Comparison of ENCODE assay signal across 8 mouse cellular contexts in genomic region chr10:126987183-126988118, GRCm38 (mm10). TPM values are rescaled to one million over a fixed set of nuclear protein-coding genes. Genes with fewer than 3 reads are reported as not detected.
A peak's percentile ranks its signal among the peaks of the same experiment; 100 is the strongest.
DNase-seq lines count a peak whose midpoint lies in the region; ATAC-seq lines count a peak whose summit lies in the region.

No protein-coding gene starts in this region.

- H3K9me3 ChIP-seq in kidney, embryonic 16.5 days (ENCODE audit: low read length) = no peaks in the 10 kb centered on the region
- H3K9me3 ChIP-seq in embryonic facial prominence, embryonic 15.5 days (replicated peaks) = no peaks in the 10 kb centered on the region
- H3K9me3 ChIP-seq in liver, embryonic 16.5 days (replicated peaks; ENCODE audit: control insufficient read depth, low read length) = no peaks in the 10 kb centered on the region

- peak overlapping the region; percentile 41 for H3K9ac ChIP-seq in kidney, embryonic 16.5 days (replicated peaks; ENCODE audit: low read length)
- no peak overlapping the region for H3K9ac ChIP-seq in embryonic facial prominence, embryonic 15.5 days
- no peak overlapping the region for H3K9ac ChIP-seq in liver, embryonic 16.5 days (ENCODE audit: low read depth, low read length)

- peaks cover 78% of the 10 kb centered on the region for H3K4me1 ChIP-seq in kidney, embryonic 16.5 days (ENCODE audit: insufficient read depth, low read length)
- H3K4me1 ChIP-seq in embryonic facial prominence, embryonic 15.5 days = peaks cover 93% of the 10 kb centered on the region
- H3K4me1 ChIP-seq in liver, embryonic 16.5 days (ENCODE audit: control insufficient read depth, low read depth, low read length) = peaks cover 52% of the 10 kb centered on the region

- H3K4me3 ChIP-seq in kidney, embryonic 16.5 days (ENCODE audit: low read length) = peak overlapping the region; percentile 7
- no peak overlapping the region for H3K4me3 ChIP-seq in embryonic facial prominence, embryonic 15.5 days (replicated peaks)
- H3K4me3 ChIP-seq in liver, embryonic 16.5 days (ENCODE audit: low read depth, low read length) = no peak overlapping the region

- ATAC-seq in kidney, embryonic 16.5 days (ENCODE audit: low FRiP score, low TSS enrichment) = no peak
- no peak for ATAC-seq in embryonic facial prominence, embryonic 15.5 days (ENCODE audit: insufficient number of reproducible peaks, low FRiP score, low TSS enrichment, low read depth)
- ATAC-seq in liver, embryonic 16.5 days (ENCODE audit: low read depth) = no peak

- 49% methylated on average over 8 of the region's 8 CpGs for WGBS in kidney, embryonic 16.5 days
- WGBS in embryonic facial prominence, embryonic 15.5 days = 47% methylated on average over 8 of the region's 8 CpGs
- WGBS in liver, embryonic 16.5 days (ENCODE audit: insufficient replicate concordance) = 40% methylated on average over 8 of the region's 8 CpGs

- H3K27me3 ChIP-seq in kidney, embryonic 16.5 days (ENCODE audit: insufficient read depth, low read length) = no peaks in the 10 kb centered on the region
- H3K27me3 ChIP-seq in embryonic facial prominence, embryonic 15.5 days = no peaks in the 10 kb centered on the region
- H3K27me3 ChIP-seq in liver, embryonic 16.5 days (ENCODE audit: control insufficient read depth, insufficient read depth, low read depth, low read length) = no peaks in the 10 kb centered on the region

- H3K36me3 ChIP-seq in kidney, embryonic 16.5 days (ENCODE audit: insufficient read depth, low read length) = peaks cover 12% of the 10 kb centered on the region
- H3K36me3 ChIP-seq in embryonic facial prominence, embryonic 15.5 days = peaks cover 16% of the 10 kb centered on the region
- peaks cover 6% of the 10 kb centered on the region for H3K36me3 ChIP-seq in liver, embryonic 16.5 days (ENCODE audit: control insufficient read depth, insufficient read depth)

- DNase-seq in adrenal gland, adult (ENCODE audit: inconsistent age in 2 of 2, low spot score in 1 of 2) = peak; percentile 43 to 75
- no peak for DNase-seq in adrenal gland, adult 8-10 months
- no peak for DNase-seq in kidney, postnatal 14 days
- DNase-seq in right cerebral cortex, adult 2 months (ENCODE audit: low spot score in 2 of 2) = no peak
- DNase-seq in T-cell, adult 2 months (ENCODE audit: low spot score) = no peak

- peak overlapping the region; percentile 36 for H3K4me2 ChIP-seq in kidney, embryonic 16.5 days (replicated peaks; ENCODE audit: low read depth, low read length)
- peak overlapping the region; percentile 26 for H3K4me2 ChIP-seq in embryonic facial prominence, embryonic 15.5 days (replicated peaks)
- no peak overlapping the region; the same call in 1 of the 2 replicates for H3K4me2 ChIP-seq in liver, embryonic 16.5 days (ENCODE audit: low read depth, low read length)

- H3K27ac ChIP-seq in kidney, embryonic 16.5 days (ENCODE audit: low read length) = peak overlapping the region; percentile 91
- peak overlapping the region; percentile 79 for H3K27ac ChIP-seq in embryonic facial prominence, embryonic 15.5 days (replicated peaks)
- 0 out of 2 replicates have a peak overlapping the region, but pooled peaks have one; percentile 32 for H3K27ac ChIP-seq in liver, embryonic 16.5 days (ENCODE audit: low read length)

RNA-seq across cellular contexts. Expression of gene Ctdsp2, which starts 8.9 kb away (rescaled TPM):
- 100 to 1,000 TPM; 140 to 170 (median 157) TPM for total RNA-seq in adrenal gland, adult 8-10 months (2022)
- polyA plus RNA-seq in kidney, embryonic 16.5 days (2015; fragmentation: Nextera tagmentation; extraction: Ambion mirVana) = 70.5 and 76.1 TPM in 2 replicates
- polyA plus RNA-seq in embryonic facial prominence, embryonic 15.5 days (2015; fragmentation: Nextera tagmentation; extraction: Ambion mirVana) = 92.5 and 93.9 TPM in 2 replicates
- polyA plus RNA-seq in liver, embryonic 16.5 days (2015; fragmentation: Nextera tagmentation; extraction: Ambion mirVana) = 11.1 and 12.2 TPM in 2 replicates

RNA-seq across cellular contexts. Expression of gene Avil, which starts 13.1 kb away (rescaled TPM):
- 1 to 10 TPM; 1.6 to 2.4 (median 2.0) TPM for total RNA-seq in adrenal gland, adult 8-10 months (2022)
- polyA plus RNA-seq in kidney, embryonic 16.5 days (2015; fragmentation: Nextera tagmentation; extraction: Ambion mirVana) = 0.17 and 0.22 TPM in 2 replicates
- 1.6 and 1.8 TPM in 2 replicates for polyA plus RNA-seq in embryonic facial prominence, embryonic 15.5 days (2015; fragmentation: Nextera tagmentation; extraction: Ambion mirVana)
- 0.09 TPM in 1 of 2 replicates, not detected in the other for polyA plus RNA-seq in liver, embryonic 16.5 days (2015; fragmentation: Nextera tagmentation; extraction: Ambion mirVana)

RNA-seq across cellular contexts. Expression of gene Tsfm, which starts 43.2 kb away (rescaled TPM):
- 10 to 100 TPM; 67.1 to 71.5 (median 68.1) TPM for total RNA-seq in adrenal gland, adult 8-10 months (2022)
- 102 and 103 TPM in 2 replicates for polyA plus RNA-seq in kidney, embryonic 16.5 days (2015; fragmentation: Nextera tagmentation; extraction: Ambion mirVana)
- 68.8 and 75.4 TPM in 2 replicates for polyA plus RNA-seq in embryonic facial prominence, embryonic 15.5 days (2015; fragmentation: Nextera tagmentation; extraction: Ambion mirVana)
- polyA plus RNA-seq in liver, embryonic 16.5 days (2015; fragmentation: Nextera tagmentation; extraction: Ambion mirVana) = 37.1 and 40.1 TPM in 2 replicates

RNA-seq across cellular contexts. Expression of gene Mettl1, which starts 53.8 kb away (rescaled TPM):
- total RNA-seq in adrenal gland, adult 8-10 months (2022) = 10 to 100 TPM; 19.3 to 33.1 (median 26.4) TPM
- 52.8 and 58.2 TPM in 2 replicates for polyA plus RNA-seq in kidney, embryonic 16.5 days (2015; fragmentation: Nextera tagmentation; extraction: Ambion mirVana)
- 55.2 and 61.7 TPM in 2 replicates for polyA plus RNA-seq in embryonic facial prominence, embryonic 15.5 days (2015; fragmentation: Nextera tagmentation; extraction: Ambion mirVana)
- 13.4 and 13.5 TPM in 2 replicates for polyA plus RNA-seq in liver, embryonic 16.5 days (2015; fragmentation: Nextera tagmentation; extraction: Ambion mirVana)

RNA-seq across cellular contexts. Expression of gene Eef1akmt3, which starts 53.9 kb away (rescaled TPM):
- under 1 TPM; 0.12 to 0.66 (median 0.37) TPM for total RNA-seq in adrenal gland, adult 8-10 months (2022)
- 0.76 and 0.94 TPM in 2 replicates for polyA plus RNA-seq in kidney, embryonic 16.5 days (2015; fragmentation: Nextera tagmentation; extraction: Ambion mirVana)
- 1.3 TPM in 2 replicates for polyA plus RNA-seq in embryonic facial prominence, embryonic 15.5 days (2015; fragmentation: Nextera tagmentation; extraction: Ambion mirVana)
- polyA plus RNA-seq in liver, embryonic 16.5 days (2015; fragmentation: Nextera tagmentation; extraction: Ambion mirVana) = 0.09 and 0.21 TPM in 2 replicates

Comparison
In these comparisons a context has a peak if more than half of its experiments do, and no peak if none do; other contexts are left out.
1. DNase-seq: peak in adrenal gland, adult (2 of 2); none in adrenal gland, adult 8-10 months (single experiment), kidney, postnatal 14 days (single experiment), right cerebral cortex, adult 2 months (0 of 2) and T-cell, adult 2 months (single experiment).
2. H3K27ac ChIP-seq: peak in every context shown above with its lines; median percentile 91 in kidney, embryonic 16.5 days; 79 in embryonic facial prominence, embryonic 15.5 days; 32 in liver, embryonic 16.5 days.